Mouse (Mus musculus): Measurements from ENCODE around the gene Cgn.

Gene Cgn

GRCm38 (mm10) chr3:94804146-94804545 is 17.9 kb upstream of the Cgn start:
- H3K4me1 ChIP-seq (replicated peaks; ENCODE audit: low read depth, low read length): peaks cover 10% of the 10 kb centered on the region

GRCm38 (mm10) chr3:94796181-94796580 is 9.9 kb upstream of the Cgn start:
- Histone ChIP-seq H3K4me3 (replicated peaks; ENCODE audit: low read length) (no peak overlapping the region), H3K4me1 (replicated peaks; ENCODE audit: low read depth, low read length) (peaks cover 26% of the 10 kb centered on the region), H3K9me3 (ENCODE audit: low read length) (peaks cover 4% of the 10 kb centered on the region), H3K27me3 (ENCODE audit: insufficient read depth, low read length) (0 out of 2 replicates have a peak, but pooled peaks cover 3% of the 10 kb centered on the region), H3K36me3 (ENCODE audit: insufficient read depth, low read length) (no peaks in the 10 kb centered on the region)
- TF ChIP-seq NANOG (IDR thresholded peaks at IDR 0.05; ENCODE audit: borderline replicate concordance, low read length) (no peak), POU5F1 (IDR thresholded peaks at IDR 0.05; ENCODE audit: borderline replicate concordance, low read length) (no peak), CTCF (conservative IDR thresholded peaks at IDR 0.05; ENCODE audit: low read length) (no peak)

More at GRCm38 (mm10) chr3:94804146-94804545, 17.9 kb upstream of the Cgn start:
- TF ChIP-seq CTCF (conservative IDR thresholded peaks at IDR 0.05; ENCODE audit: low read length) (no peak), POU5F1 (IDR thresholded peaks at IDR 0.05; ENCODE audit: borderline replicate concordance, low read length) (no peak), NANOG (IDR thresholded peaks at IDR 0.05; ENCODE audit: borderline replicate concordance, low read length) (no peak)
- Histone ChIP-seq H3K9me3 (ENCODE audit: low read length) (no peaks in the 10 kb centered on the region), H3K36me3 (ENCODE audit: insufficient read depth, low read length) (no peaks in the 10 kb centered on the region), H3K4me3 (replicated peaks; ENCODE audit: low read length) (no peak overlapping the region), H3K27me3 (ENCODE audit: insufficient read depth, low read length) (peaks cover 27% of the 10 kb centered on the region)

- no peak for TF ChIP-seq POU5F1 (IDR thresholded peaks at IDR 0.05; ENCODE audit: borderline replicate concordance, low read length)
- no peak for TF ChIP-seq CTCF (conservative IDR thresholded peaks at IDR 0.05; ENCODE audit: low read length)
- no peak for TF ChIP-seq NANOG (IDR thresholded peaks at IDR 0.05; ENCODE audit: borderline replicate concordance, low read length)
Measured at GRCm38 (mm10) chr3:94795596-94796140, 9.4 kb upstream of the Cgn start.

DNA sequence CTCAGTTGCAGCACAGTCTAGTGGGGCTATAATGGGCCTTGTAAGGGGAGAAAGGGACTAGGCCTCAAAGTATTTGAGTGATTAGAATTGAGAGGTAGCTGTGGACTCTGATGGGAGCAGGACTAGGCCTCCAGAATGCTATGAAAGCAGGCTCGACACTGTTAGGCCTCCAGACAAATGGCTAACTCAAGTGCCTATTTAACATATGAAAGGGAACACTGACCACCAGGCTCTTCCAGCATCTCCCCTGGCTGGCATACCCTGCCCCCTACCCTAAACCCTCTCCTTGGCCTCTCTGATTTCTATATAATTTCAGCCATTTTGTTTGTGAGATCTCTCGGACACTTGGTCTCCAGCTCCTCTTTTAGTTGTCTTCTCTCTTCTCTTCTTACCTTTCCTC is 8.1 kb upstream of the Cgn start:
- TF ChIP-seq NANOG (IDR thresholded peaks at IDR 0.05; ENCODE audit: borderline replicate concordance, low read length) (no peak), CTCF (conservative IDR thresholded peaks at IDR 0.05; ENCODE audit: low read length) (no peak), POU5F1 (IDR thresholded peaks at IDR 0.05; ENCODE audit: borderline replicate concordance, low read length) (no peak)
- Histone ChIP-seq H3K27me3 (ENCODE audit: insufficient read depth, low read length) (no peaks in the 10 kb centered on the region), H3K9me3 (ENCODE audit: low read length) (peaks cover 12% of the 10 kb centered on the region), H3K4me3 (replicated peaks; ENCODE audit: low read length) (no peak overlapping the region), H3K4me1 (replicated peaks; ENCODE audit: low read depth, low read length) (peaks cover 26% of the 10 kb centered on the region), H3K36me3 (ENCODE audit: insufficient read depth, low read length) (no peaks in the 10 kb centered on the region)

More at GRCm38 (mm10) chr3:94795596-94796140, 9.4 kb upstream of the Cgn start:
- Histone ChIP-seq H3K36me3 (ENCODE audit: insufficient read depth, low read length) (no peaks in the 10 kb centered on the region), H3K27me3 (ENCODE audit: insufficient read depth, low read length) (0 out of 2 replicates have a peak, but pooled peaks cover 3% of the 10 kb centered on the region), H3K4me1 (replicated peaks; ENCODE audit: low read depth, low read length) (peaks cover 26% of the 10 kb centered on the region), H3K4me3 (replicated peaks; ENCODE audit: low read length) (no peak overlapping the region), H3K9me3 (ENCODE audit: low read length) (peaks cover 10% of the 10 kb centered on the region)

DNA sequence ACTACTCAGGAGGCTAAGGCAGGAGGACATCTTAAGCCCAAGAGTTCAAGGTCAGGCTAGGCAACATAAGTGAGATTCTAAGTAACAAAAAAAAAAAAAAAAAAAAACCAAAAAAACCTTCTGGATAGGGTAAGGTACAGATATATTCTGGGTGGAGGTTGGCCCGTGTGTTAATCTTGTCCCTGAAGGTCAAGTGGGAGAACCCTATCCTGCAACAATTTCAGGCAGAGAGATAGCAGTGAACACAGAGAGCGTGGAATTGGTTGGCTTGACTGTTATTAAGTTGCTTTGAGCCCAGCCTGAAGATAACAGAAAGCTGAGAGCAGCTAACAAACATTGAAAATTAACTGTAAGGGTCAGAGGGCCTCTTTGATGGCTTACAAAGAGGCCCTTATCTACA is 7.4 kb upstream of the Cgn start:
- no peaks in the 10 kb centered on the region for H3K36me3 ChIP-seq (ENCODE audit: insufficient read depth, low read length)
- TF ChIP-seq POU5F1 (IDR thresholded peaks at IDR 0.05; ENCODE audit: borderline replicate concordance, low read length): no peak
- TF ChIP-seq NANOG (IDR thresholded peaks at IDR 0.05; ENCODE audit: borderline replicate concordance, low read length): no peak
- no peak for TF ChIP-seq CTCF (conservative IDR thresholded peaks at IDR 0.05; ENCODE audit: low read length)
- no peaks in the 10 kb centered on the region for H3K27me3 ChIP-seq (ENCODE audit: insufficient read depth, low read length)
- peaks cover 26% of the 10 kb centered on the region for H3K4me1 ChIP-seq (replicated peaks; ENCODE audit: low read depth, low read length)
- H3K4me3 ChIP-seq (replicated peaks; ENCODE audit: low read length): no peak overlapping the region
- H3K9me3 ChIP-seq (ENCODE audit: low read length): peaks cover 12% of the 10 kb centered on the region

DNA sequence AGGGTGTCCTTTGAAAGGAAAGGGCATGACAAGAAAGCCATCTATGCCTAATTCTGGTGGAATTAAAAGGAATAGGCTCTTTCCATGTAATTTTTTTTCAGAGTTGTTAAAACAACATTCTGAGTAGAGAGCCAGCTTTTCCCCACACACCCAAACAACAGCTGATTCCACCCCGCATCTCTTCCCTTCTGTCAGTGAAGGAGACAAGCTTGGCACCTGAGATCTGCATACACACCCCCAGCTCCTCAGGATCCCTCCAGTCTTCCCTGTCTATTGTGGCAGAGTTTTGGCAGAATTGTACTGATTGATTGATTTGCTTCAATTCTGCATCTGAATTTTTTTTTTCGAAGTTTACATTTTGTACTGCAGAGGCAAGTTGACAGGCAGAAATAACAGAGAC is 6.0 kb upstream of the Cgn start:
- TF ChIP-seq NANOG (IDR thresholded peaks at IDR 0.05; ENCODE audit: borderline replicate concordance, low read length) (no peak), CTCF (conservative IDR thresholded peaks at IDR 0.05; ENCODE audit: low read length) (no peak), POU5F1 (IDR thresholded peaks at IDR 0.05; ENCODE audit: borderline replicate concordance, low read length) (no peak)

DNA sequence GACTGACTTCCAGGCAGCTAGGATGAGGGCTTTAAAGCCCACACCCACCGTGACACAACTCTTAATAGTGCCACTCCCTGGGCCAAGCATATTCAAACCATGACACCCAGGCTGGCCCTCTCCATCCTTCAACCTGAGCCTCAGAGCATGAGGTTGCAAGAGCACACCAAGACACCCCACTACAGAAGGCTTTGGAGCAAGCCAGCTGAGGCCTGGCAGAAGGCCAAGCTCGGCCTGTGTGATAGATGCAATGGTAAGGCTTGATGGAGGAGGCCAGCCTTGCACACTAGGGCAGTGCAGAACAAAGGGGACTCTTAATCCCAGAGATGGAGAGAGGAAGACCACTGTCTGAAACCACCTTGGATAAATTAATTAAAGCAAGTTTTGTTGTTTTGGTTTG is 3.2 kb upstream of the Cgn start:
- H3K36me3 ChIP-seq (ENCODE audit: insufficient read depth, low read length): no peaks in the 10 kb centered on the region
- no peak overlapping the region for H3K4me3 ChIP-seq (replicated peaks; ENCODE audit: low read length)
- TF ChIP-seq NANOG (IDR thresholded peaks at IDR 0.05; ENCODE audit: borderline replicate concordance, low read length) (no peak), POU5F1 (IDR thresholded peaks at IDR 0.05; ENCODE audit: borderline replicate concordance, low read length) (no peak), CTCF (conservative IDR thresholded peaks at IDR 0.05; ENCODE audit: low read length) (no peak)
- H3K27me3 ChIP-seq (ENCODE audit: insufficient read depth, low read length): peaks cover 25% of the 10 kb centered on the region
- peaks cover 34% of the 10 kb centered on the region for H3K4me1 ChIP-seq (replicated peaks; ENCODE audit: low read depth, low read length)
- H3K9me3 ChIP-seq (ENCODE audit: low read length): peaks cover 12% of the 10 kb centered on the region

More for the DNA sequence above, 6.0 kb upstream of the Cgn start:
- H3K27me3 ChIP-seq (ENCODE audit: insufficient read depth, low read length): peaks cover 9% of the 10 kb centered on the region
- no peaks in the 10 kb centered on the region for H3K36me3 ChIP-seq (ENCODE audit: insufficient read depth, low read length)
- peaks cover 12% of the 10 kb centered on the region for H3K9me3 ChIP-seq (ENCODE audit: low read length)
- H3K4me3 ChIP-seq (replicated peaks; ENCODE audit: low read length): no peak overlapping the region
- peaks cover 31% of the 10 kb centered on the region for H3K4me1 ChIP-seq (replicated peaks; ENCODE audit: low read depth, low read length)

GRCm38 (mm10) chr3:94789071-94789470 is 2.8 kb upstream of the Cgn start:
- peaks cover 12% of the 10 kb centered on the region for H3K9me3 ChIP-seq (ENCODE audit: low read length)
- peaks cover 34% of the 10 kb centered on the region for H3K4me1 ChIP-seq (replicated peaks; ENCODE audit: low read depth, low read length)
- peaks cover 29% of the 10 kb centered on the region for H3K27me3 ChIP-seq (ENCODE audit: insufficient read depth, low read length)
- no peak for TF ChIP-seq NANOG (IDR thresholded peaks at IDR 0.05; ENCODE audit: borderline replicate concordance, low read length)
- TF ChIP-seq POU5F1 (IDR thresholded peaks at IDR 0.05; ENCODE audit: borderline replicate concordance, low read length): no peak
- TF ChIP-seq CTCF (conservative IDR thresholded peaks at IDR 0.05; ENCODE audit: low read length): no peak
- no peak overlapping the region for H3K4me3 ChIP-seq (replicated peaks; ENCODE audit: low read length)
- no peaks in the 10 kb centered on the region for H3K36me3 ChIP-seq (ENCODE audit: insufficient read depth, low read length)
